Mouse (Mus musculus) induced T-regulatory cell, adult 2 months (primary cell): ENCODE measurements around the gene Gm13084.
"Not testable (repeated sequence)": the region's sequence is repeated elsewhere in the genome, so short reads cannot be mapped to it uniquely, and the experiment has no call there.

Source experiments
- DNase-seq: peaks from one replicate; pipeline ENCODE4 v3.0.0-alpha.2; 2012; ENCODE audit warnings: low read depth

The Gm13084 gene

GRCm38 (mm10) chr4:143815993-143816392 lies at the start of gene Gm13084:
Gene Gm13084 (minus strand): TSS chr4:143816093.
- no peak for DNase-seq

GRCm38 (mm10) chr4:143846197-143846596 lies 30.3 kb upstream of the Gm13084 start, which contains the start of gene Gm13103:
Gene Gm13103 (plus strand): TSS chr4:143846497.
- not testable (repeated sequence) for DNase-seq

GRCm38 (mm10) chr4:143789052-143789451 lies 26.8 kb downstream of the Gm13084 start, which contains the start of gene Gm13023:
Gene Gm13023 (plus strand): TSS chr4:143789352.
- not testable (repeated sequence) for DNase-seq
